Mouse (Mus musculus): ENCODE measurements around the gene Tmsb15l. TPM values are rescaled to one million over a fixed set of nuclear protein-coding genes. Genes with fewer than 3 reads are reported as not detected.

Gene Tmsb15l
- polyA plus RNA-seq (2012; rRNA removed): 4.9 and 6.7 TPM in 2 replicates

DNA sequence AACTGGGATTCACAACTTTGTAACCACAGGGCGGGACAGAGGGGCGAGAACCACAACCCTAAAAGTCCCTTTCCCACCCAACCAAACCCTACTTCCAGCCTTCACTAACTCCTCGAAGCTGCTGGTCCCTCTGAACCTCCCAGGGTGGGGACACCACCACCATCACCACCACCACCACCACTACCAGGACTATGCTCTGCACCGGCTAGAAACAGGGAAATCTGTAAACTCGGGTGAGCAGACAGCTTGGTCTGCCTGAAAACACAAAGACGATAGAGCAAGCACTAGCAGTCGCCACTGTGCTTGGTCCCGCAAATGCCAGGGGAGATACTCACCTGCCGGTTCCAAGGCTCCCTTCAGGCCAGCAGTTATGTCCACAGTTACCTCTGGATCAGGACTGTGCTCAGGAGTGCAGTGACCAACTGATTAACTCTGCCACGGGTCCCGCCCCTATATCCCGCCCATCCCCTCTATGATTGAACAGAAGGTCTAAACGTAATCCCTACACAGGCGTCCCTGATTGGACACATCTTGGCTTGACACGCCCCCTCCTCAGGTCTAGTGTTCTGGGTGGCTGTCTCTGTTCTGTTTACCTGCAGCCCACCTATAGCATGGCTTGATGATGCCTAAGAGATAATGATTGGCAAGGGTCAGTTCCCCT, at the start of gene Tmsb15l, which contains the start of gene Tmsb15b1:
Tmsb15l (minus strand) TSS at position 446 of the 661 bp plus-strand sequence.
Tmsb15b1 (minus strand) TSS at position 451 of the 661 bp plus-strand sequence.
- TF ChIP-seq POLR2A (IDR thresholded peaks at IDR 0.05; ENCODE audit: control insufficient read depth, low read depth, low read length): peak; percentile 34; the same call in 1 of the 2 replicates
- TF ChIP-seq CTCF (IDR thresholded peaks at IDR 0.05; ENCODE audit: control insufficient read depth, insufficient read depth, insufficient replicate concordance, low read depth, low read length): no peak
- Histone ChIP-seq H3K4me1 (ENCODE audit: control insufficient read depth, insufficient read depth, low read length) (no peaks in the 10 kb centered on the region), H3K4me3 (ENCODE audit: control insufficient read depth, low read depth, low read length) (peak within 1 kb of the TSS; percentile 91), H3K36me3 (ENCODE audit: control insufficient read depth, insufficient read depth, low read length) (no peaks in the 10 kb centered on the region), H3K27ac (ENCODE audit: control insufficient read depth, insufficient read depth, low read depth, low read length) (peak within 1 kb of the TSS; percentile 83), H3K27me3 (ENCODE audit: control insufficient read depth, insufficient read depth, low read length) (no peaks in the 10 kb centered on the region)

- Histone ChIP-seq H3K27me3 (ENCODE audit: control insufficient read depth, insufficient read depth, low read length) (no peaks in the 10 kb centered on the region), H3K4me3 (ENCODE audit: control insufficient read depth, low read depth, low read length) (no peak overlapping the region)
- TF ChIP-seq CTCF (IDR thresholded peaks at IDR 0.05; ENCODE audit: control insufficient read depth, insufficient read depth, insufficient replicate concordance, low read depth, low read length) (no peak), POLR2A (IDR thresholded peaks at IDR 0.05; ENCODE audit: control insufficient read depth, low read depth, low read length) (no peak)
Measured at GRCm38 (mm10) chrX:137019310-137019709, 42.6 kb upstream of the Tmsb15l start.

DNA sequence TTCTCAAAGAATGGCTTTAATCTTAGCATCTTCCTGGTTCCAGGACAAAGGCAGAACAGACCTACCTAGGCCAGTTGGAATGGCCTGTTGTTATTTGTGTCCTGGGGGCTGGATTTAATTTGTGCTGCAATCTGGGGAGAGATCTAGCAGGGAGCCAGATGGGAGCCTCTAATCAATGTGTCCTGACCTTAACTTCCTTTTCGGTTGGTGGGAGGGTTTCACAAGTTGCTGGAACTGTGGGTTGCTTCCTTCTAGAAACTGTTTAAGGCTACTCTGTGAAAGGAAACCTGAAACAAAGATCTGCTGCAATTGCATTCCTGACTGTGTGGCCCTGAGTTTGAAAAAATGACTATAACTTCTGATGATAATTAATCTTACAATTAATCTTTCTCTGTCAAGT, 41.0 kb upstream of the Tmsb15l start:
- Histone ChIP-seq H3K36me3 (ENCODE audit: control insufficient read depth, insufficient read depth, low read length) (no peaks in the 10 kb centered on the region), H3K27me3 (ENCODE audit: control insufficient read depth, insufficient read depth, low read length) (no peaks in the 10 kb centered on the region), H3K4me1 (ENCODE audit: control insufficient read depth, insufficient read depth, low read length) (no peaks in the 10 kb centered on the region; the same call in none of the 2 replicates), H3K4me3 (ENCODE audit: control insufficient read depth, low read depth, low read length) (no peak overlapping the region), H3K27ac (ENCODE audit: control insufficient read depth, insufficient read depth, low read depth, low read length) (no peak overlapping the region)
- TF ChIP-seq CTCF (IDR thresholded peaks at IDR 0.05; ENCODE audit: control insufficient read depth, insufficient read depth, insufficient replicate concordance, low read depth, low read length) (no peak), POLR2A (IDR thresholded peaks at IDR 0.05; ENCODE audit: control insufficient read depth, low read depth, low read length) (no peak)

More at GRCm38 (mm10) chrX:137019310-137019709, 42.6 kb upstream of the Tmsb15l start:
- Histone ChIP-seq H3K27ac (ENCODE audit: control insufficient read depth, insufficient read depth, low read depth, low read length) (no peak overlapping the region), H3K4me1 (ENCODE audit: control insufficient read depth, insufficient read depth, low read length) (no peaks in the 10 kb centered on the region; the same call in none of the 2 replicates), H3K36me3 (ENCODE audit: control insufficient read depth, insufficient read depth, low read length) (no peaks in the 10 kb centered on the region)

GRCm38 (mm10) chrX:137015099-137015709, 38.5 kb upstream of the Tmsb15l start:
- Histone ChIP-seq H3K36me3 (ENCODE audit: control insufficient read depth, insufficient read depth, low read length) (no peaks in the 10 kb centered on the region), H3K27ac (ENCODE audit: control insufficient read depth, insufficient read depth, low read depth, low read length) (no peak overlapping the region), H3K4me1 (ENCODE audit: control insufficient read depth, insufficient read depth, low read length) (no peaks in the 10 kb centered on the region; the same call in none of the 2 replicates), H3K27me3 (ENCODE audit: control insufficient read depth, insufficient read depth, low read length) (no peaks in the 10 kb centered on the region), H3K4me3 (ENCODE audit: control insufficient read depth, low read depth, low read length) (no peak overlapping the region)
- TF ChIP-seq CTCF (IDR thresholded peaks at IDR 0.05; ENCODE audit: control insufficient read depth, insufficient read depth, insufficient replicate concordance, low read depth, low read length) (no peak), POLR2A (IDR thresholded peaks at IDR 0.05; ENCODE audit: control insufficient read depth, low read depth, low read length) (no peak)

DNA sequence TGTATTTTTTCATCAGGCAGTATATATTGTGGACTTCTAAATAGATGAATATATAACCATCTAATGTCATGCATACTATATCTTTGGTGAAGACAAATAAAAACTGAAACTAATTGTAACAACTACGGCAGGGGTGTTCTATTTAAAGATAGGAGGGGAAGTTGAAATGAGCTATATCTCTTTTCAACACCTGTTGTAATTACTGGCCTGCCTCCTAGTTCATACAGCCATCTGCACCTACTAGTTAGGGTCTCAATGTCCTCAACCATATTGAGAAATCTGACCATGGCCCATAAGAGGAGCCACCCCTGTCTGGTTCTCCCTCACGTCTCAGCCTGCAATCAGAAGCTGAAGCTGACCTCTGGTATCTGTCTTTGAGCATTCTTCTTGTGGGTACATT, 19.6 kb upstream of the Tmsb15l start:
- Histone ChIP-seq H3K4me3 (ENCODE audit: control insufficient read depth, low read depth, low read length) (no peak overlapping the region), H3K27ac (ENCODE audit: control insufficient read depth, insufficient read depth, low read depth, low read length) (no peak overlapping the region), H3K27me3 (ENCODE audit: control insufficient read depth, insufficient read depth, low read length) (no peaks in the 10 kb centered on the region), H3K4me1 (ENCODE audit: control insufficient read depth, insufficient read depth, low read length) (peaks cover 2% of the 10 kb centered on the region; the same call in 1 of the 2 replicates), H3K36me3 (ENCODE audit: control insufficient read depth, insufficient read depth, low read length) (no peaks in the 10 kb centered on the region)
- no peak for TF ChIP-seq POLR2A (IDR thresholded peaks at IDR 0.05; ENCODE audit: control insufficient read depth, low read depth, low read length)
- no peak for TF ChIP-seq CTCF (IDR thresholded peaks at IDR 0.05; ENCODE audit: control insufficient read depth, insufficient read depth, insufficient replicate concordance, low read depth, low read length)

DNA sequence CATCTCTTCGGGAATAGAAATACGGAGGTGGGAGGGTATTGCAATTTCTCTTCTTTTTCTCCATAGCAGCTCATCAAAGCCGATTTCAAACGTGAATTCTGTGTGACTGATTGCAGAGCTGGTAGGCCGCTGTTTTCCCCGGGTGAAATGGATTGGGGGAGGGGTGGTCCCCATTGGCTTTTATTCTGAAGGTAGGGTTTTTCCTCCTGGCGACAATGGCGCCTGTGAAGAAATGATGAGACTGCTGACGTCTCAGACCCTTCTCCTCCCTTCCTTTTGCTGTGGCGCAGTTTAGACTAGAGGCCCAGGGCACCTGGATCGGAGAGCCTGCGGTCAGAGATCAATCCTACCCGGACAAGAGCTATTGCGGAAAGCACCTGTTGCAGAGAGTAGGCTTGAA, 17.0 kb upstream of the Tmsb15l start:
- Histone ChIP-seq H3K27ac (ENCODE audit: control insufficient read depth, insufficient read depth, low read depth, low read length) (no peak overlapping the region), H3K4me3 (ENCODE audit: control insufficient read depth, low read depth, low read length) (peak overlapping the region; percentile 7), H3K36me3 (ENCODE audit: control insufficient read depth, insufficient read depth, low read length) (no peaks in the 10 kb centered on the region), H3K27me3 (ENCODE audit: control insufficient read depth, insufficient read depth, low read length) (no peaks in the 10 kb centered on the region), H3K4me1 (ENCODE audit: control insufficient read depth, insufficient read depth, low read length) (peaks cover 2% of the 10 kb centered on the region; the same call in 1 of the 2 replicates)
- no peak for TF ChIP-seq CTCF (IDR thresholded peaks at IDR 0.05; ENCODE audit: control insufficient read depth, insufficient read depth, insufficient replicate concordance, low read depth, low read length)
- TF ChIP-seq POLR2A (IDR thresholded peaks at IDR 0.05; ENCODE audit: control insufficient read depth, low read depth, low read length): no peak

DNA sequence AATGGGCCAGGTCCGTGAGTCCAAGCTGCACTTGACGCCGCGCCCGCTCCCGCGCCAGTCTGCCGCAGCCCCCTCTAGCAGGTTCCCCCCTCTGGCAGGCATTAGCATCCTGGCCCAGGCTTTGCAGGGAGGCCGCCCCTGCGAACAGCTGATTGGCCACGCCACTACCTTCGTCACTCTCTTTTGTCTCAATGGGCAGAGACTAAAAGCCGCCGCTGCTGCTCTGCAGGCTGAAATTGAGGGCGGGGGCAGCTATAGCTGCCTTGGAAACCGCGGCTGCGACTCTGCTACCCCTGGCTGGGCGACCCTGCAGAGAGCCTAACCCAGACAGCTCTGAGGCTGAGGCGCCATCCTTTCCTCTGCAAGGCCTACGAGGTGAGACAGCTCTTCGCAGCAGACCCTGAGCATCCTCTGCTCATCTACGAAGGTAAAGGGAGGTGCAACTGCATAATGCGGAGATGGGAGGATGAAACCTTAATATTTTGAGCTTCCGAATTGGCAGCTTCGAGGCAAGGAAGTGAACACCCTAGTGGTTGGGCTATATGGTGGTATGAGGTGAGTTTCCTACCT, 16.4 kb upstream of the Tmsb15l start, which contains the start of gene Zcchc18:
Zcchc18 (plus strand) TSS at position 178 of the 570 bp plus-strand sequence.
- TF ChIP-seq POLR2A (IDR thresholded peaks at IDR 0.05; ENCODE audit: control insufficient read depth, low read depth, low read length) (no peak), CTCF (IDR thresholded peaks at IDR 0.05; ENCODE audit: control insufficient read depth, insufficient read depth, insufficient replicate concordance, low read depth, low read length) (no peak)
- Histone ChIP-seq H3K27me3 (ENCODE audit: control insufficient read depth, insufficient read depth, low read length) (no peaks in the 10 kb centered on the region), H3K4me1 (ENCODE audit: control insufficient read depth, insufficient read depth, low read length) (peaks cover 2% of the 10 kb centered on the region; the same call in 1 of the 2 replicates), H3K27ac (ENCODE audit: control insufficient read depth, insufficient read depth, low read depth, low read length) (peak within 1 kb of the TSS; percentile 52), H3K36me3 (ENCODE audit: control insufficient read depth, insufficient read depth, low read length) (no peaks in the 10 kb centered on the region), H3K4me3 (ENCODE audit: control insufficient read depth, low read depth, low read length) (peak within 1 kb of the TSS; percentile 73)
